Mouse (Mus musculus) heart, postnatal 36 days (tissue): Measurements from ENCODE around the gene Skp1a. TPM values are rescaled to one million over a fixed set of nuclear protein-coding genes. Genes with fewer than 3 reads are reported as not detected.

Experiments
- DNase-seq, 2 experiments: peaks; one replicate each; pipeline ENCODE4 v3.0.0; 2021 to 2022
- intact Hi-C: fragments of 180-260 bp; cut with DNase I; formaldehyde crosslinking; loops from one replicate; pipeline ENCODE4 v1.15.1; 2025
- total RNA-seq, 2 experiments: library from RNA; stranded (reverse); gene quantifications; 2 replicates each; pipeline ENCODE4 v1.2.3; 2021

Gene Skp1a
- total RNA-seq, 2 experiments from 2014 or later: 241 to 246 TPM

DNA sequence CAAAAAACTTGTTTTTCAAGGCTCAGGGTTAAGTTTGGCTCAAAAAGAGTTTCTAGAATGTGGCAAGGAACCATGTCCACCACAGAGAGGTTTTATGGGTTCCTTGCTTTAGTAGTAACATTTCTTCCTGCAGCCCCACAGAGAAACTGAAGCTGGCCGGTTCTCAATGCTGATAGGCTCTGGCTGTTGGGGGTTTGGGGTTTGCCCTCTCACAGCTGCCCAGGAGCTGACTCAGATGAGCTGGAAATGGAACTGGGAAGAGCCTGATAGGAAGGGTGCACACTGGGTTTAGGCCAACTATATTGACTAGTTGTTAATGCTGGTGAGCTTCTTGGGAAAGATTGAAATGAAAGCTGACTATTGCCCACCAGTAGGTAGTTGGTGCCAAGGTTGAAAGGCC is 20.9 kb downstream of the Skp1a start:
- DNase-seq: no peak

DNA sequence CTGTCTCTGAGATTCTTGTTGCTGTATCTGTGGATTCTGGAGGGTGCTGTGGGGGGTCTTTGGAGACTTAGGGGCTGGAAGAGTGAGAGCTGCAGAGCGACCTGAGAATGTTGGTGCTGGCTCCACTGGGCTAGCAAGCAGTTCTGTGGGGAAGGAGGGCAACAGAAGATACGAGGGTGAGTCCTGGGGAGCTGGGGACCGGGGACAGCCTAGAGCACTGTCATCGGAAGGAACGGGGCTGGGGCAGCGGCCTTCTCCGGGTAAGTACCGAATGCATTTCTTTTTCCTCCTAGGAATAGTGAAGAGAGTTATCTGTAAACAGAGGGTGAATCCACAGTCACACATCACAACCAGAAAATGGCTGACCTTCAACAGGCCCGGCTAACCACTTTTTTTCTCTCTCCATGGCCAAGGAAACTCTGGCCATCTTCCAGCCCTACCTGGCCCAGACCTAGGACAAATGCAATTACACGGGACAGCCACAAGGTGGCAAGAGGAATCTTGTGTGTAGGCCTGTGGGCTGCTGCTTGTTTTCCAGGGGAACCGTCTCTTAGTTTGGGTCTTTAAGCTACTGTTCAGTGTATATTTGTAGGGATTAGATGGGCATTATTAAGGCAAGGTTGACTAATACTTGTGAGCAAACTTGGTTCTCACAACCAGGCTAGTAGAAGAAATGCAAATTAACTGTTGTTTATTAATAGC is 22.0 kb downstream of the Skp1a start:
- intact Hi-C loops: loop anchor here (1.0 kb wide), 2 partner anchors 43 to 89 kb away; no protein-coding TSS in a partner anchor
- peak; percentile 63 to 73 for DNase-seq

More for the DNA sequence above, 20.9 kb downstream of the Skp1a start:
- intact Hi-C loops: no loop called here

DNA sequence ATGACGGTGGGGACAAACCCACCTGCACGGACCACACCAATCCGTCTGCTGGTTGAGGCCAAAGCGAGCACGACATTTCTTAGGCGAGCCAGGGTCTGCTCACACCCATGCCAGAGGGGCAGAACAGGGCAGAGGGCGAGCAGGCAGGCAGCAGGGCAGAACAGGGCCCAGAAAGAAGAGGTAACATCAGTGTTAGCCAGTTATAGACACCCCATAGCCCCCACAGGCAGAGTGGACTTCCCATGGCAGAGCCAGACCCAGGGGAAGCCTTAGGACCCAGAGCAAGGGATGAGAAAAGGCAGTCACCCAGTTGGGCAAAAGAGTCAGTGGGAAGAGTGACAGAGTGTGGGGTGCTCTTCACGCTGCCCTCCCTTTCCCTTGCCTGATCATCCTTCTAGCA is 23.3 kb downstream of the Skp1a start:
- intact Hi-C loops: no loop called here
- no peak for DNase-seq

GRCm38 (mm10) chr11:52257376-52257775 is 25.6 kb downstream of the Skp1a start:
- no peak for DNase-seq

GRCm38 (mm10) chr11:52258711-52259110 is 26.9 kb downstream of the Skp1a start:
- intact Hi-C loops: no loop called here
- DNase-seq: no peak

More at GRCm38 (mm10) chr11:52257376-52257775, 25.6 kb downstream of the Skp1a start:
- intact Hi-C loops: no loop called here

DNA sequence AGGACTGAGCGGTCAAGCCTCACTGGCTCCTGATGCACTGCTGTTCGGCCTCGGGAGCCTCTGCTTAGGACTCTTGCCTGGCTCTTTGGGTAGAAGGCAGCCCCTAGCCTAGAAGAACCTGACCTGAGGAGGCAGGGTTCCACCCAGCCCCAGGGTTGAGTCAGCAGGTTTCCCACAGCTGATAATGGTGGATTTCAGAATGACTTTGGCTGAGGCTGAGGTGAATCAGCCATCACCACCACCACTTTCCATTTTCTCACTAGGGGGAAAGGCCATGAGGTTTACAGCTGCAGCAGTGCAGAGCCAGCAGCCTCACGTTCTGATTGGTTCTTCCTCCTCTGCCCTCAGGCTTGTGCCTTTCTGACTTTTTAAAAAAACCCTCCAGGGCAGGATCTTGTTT is 29.1 kb downstream of the Skp1a start:
- DNase-seq: no peak
- intact Hi-C loops: no loop called here

DNA sequence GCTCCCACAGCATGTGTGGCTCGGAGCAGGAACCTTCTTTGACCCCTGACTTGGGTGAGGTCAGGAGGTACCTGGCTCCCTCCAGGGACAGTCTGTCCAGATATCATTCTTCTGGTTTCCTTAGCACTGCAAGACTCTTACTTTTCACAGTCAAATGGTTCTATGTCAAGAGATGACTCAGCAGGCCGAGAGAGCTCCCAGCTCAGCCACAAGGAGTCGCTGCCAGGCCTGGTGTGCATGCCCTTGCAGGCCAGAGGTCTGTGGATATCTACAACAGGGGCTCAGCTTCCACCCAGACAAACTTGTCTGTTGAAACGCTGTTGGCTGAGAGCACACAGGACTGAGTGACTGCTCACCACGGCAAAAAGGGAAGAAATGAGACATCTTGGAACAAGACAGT is 30.1 kb downstream of the Skp1a start:
- intact Hi-C loops: loop anchor here (2.0 kb wide), 1 partner anchor 79 kb away; no protein-coding TSS in a partner anchor
- DNase-seq: peak in 1 of 2 experiments; percentile 50

DNA sequence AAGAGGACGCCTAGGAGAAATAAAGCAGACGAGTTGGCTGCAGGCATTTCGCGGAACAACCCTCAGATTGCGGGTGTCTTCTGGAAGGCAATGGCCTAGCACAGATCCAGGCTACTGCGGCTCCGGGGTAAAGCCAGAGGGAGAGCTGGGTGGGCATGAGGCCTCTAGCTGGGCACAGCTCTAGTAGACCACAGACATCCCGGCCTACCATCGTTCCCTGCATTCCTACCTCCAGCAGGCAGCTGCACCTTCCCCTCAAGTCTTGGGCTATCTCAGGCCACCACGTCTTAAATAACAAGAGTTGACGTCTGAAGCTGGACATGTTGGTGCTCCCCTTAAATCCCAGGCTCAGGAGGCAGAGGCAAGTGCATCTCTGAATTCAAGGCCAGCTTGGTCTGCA is 30.5 kb downstream of the Skp1a start:
- intact Hi-C loops: loop anchor here (2.0 kb wide), 1 partner anchor 78 kb away; no protein-coding TSS in a partner anchor
- no peak for DNase-seq

GRCm38 (mm10) chr11:52264871-52265270 is 33.1 kb downstream of the Skp1a start:
- intact Hi-C loops: no loop called here
- no peak for DNase-seq

DNA sequence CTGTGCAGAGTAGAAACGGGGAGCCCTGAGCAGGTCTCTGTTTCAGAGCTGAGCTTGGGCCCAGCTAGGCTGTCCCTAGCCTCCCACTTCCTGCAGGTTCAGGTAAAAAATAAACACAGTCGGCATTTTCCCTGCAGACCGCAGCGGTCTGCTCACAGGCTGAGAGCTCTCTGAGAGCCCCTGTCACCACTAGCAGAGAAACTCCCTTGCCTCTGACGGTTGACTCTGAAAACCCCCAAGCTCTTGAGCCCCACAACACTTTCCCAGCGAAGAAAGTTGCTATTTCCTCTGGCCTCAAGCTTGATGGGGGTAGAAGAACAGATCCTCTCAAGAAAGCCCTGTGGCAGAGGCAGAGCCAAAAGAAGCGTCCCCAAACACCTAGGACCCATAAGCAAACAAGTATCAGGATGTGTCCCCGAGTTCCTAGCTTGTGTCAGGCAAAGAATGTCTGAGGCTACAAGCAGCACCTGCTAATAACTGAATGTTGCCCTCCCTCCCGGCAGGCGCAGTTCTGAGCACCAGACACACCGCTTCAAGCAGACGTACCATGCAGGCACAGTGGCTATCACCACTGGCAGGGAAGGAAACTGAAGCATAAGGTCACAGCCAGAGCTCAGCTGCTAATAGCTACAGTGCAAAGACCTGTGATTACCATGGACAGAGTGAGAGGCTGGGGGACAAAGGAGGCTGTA is 34.0 kb downstream of the Skp1a start:
- intact Hi-C loops: no loop called here
- DNase-seq: no peak

DNA sequence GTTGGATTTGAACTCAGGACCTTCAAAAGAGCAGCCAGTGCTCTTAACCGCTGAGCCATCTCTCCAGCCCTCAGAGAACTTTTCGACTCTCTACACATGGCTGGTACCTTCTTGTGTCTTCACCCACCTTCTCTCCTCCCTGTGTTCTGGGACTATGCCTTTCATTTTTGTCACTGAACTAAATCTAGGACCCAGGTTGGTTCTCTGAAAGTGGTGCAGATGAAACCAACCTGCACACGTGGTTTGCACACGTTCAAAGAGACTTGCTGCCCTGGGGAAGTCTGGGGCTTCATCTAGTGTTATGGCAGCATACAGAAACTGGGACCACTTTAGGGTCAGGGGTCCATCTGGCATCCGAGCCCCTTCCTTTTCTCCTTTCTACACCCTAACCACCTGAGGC is 35.5 kb downstream of the Skp1a start:
- intact Hi-C loops: no loop called here
- DNase-seq: no peak

DNA sequence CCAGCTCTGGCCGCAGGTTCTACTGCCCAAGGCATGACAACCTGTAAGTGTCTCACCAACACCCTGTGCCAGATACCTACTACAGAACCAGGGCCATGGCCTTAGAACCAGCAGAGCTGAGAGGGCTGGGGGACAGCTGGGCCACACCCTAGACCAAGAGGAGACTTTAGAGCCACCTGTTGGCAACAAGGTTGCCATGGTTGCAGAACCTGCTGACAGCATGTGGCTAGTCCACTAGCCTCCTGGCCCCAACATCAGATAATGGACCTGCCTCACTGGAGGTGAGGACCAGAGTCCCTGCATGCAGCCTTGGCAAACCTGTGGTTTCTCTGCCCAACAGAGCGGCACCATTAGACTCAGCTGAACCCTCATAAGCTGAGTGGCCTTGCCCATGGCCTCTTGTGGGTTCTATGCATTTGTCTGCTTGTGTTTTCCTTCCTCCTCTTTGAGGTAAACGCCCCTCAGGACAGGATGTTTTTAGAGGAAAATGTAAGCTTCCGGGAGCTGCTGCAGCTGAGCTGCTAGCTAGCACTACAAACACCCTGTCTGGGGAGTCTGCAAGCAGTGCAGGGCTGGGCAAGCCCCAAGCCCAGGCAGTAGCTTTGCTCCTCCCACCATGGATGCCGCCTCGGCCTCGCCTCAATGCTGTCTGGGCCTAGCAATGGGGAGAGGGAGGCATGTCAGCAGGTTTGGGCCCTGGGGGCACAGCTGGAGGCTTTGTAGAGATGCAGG is 36.5 kb downstream of the Skp1a start:
- no peak for DNase-seq
- intact Hi-C loops: no loop called here

GRCm38 (mm10) chr11:52269841-52270240 is 38.0 kb downstream of the Skp1a start:
- no peak for DNase-seq
- intact Hi-C loops: no loop called here

DNA sequence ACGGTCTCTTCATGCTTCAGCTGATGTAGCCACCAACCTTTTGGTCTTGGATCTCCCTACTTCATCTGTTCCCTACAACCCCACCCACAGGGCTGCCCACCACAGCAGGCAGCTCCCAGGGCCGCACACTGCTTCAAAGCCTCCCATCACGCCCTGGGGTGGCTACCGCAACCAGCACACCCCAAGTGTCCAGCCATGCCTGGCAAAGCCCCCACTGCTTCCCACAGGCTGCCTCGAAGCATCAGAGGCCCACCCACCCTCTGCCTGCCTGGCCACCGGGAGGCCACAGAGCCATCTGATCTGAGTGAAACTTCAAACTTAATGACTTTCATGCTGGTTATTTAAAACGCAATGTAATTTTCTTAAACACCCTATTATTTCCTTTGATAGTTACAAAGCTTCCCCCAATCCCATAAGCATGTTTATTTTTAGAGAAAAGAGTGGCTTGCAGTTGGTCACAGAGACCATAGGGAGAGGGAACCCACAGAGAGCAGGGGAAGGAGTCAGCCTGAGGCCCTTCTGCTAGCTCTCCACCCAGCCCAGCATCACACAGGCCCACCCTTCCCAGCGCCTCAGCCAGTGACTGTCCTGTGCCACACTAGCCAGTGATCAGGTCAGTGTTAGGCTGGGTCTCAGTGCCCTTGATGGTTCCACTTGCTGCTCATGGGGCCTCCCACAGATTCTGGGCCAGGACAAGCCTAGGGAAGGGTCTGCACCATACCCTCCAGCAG is 40.1 kb downstream of the Skp1a start:
- no peak for DNase-seq
- intact Hi-C loops: no loop called here

- DNase-seq: no peak
- intact Hi-C loops: no loop called here
Measured at GRCm38 (mm10) chr11:52272619-52273018, 40.8 kb downstream of the Skp1a start.

GRCm38 (mm10) chr11:52273183-52273941 is 41.6 kb downstream of the Skp1a start:
- intact Hi-C loops: no loop called here
- peak in 1 of 2 experiments; percentile 15 for DNase-seq

DNA sequence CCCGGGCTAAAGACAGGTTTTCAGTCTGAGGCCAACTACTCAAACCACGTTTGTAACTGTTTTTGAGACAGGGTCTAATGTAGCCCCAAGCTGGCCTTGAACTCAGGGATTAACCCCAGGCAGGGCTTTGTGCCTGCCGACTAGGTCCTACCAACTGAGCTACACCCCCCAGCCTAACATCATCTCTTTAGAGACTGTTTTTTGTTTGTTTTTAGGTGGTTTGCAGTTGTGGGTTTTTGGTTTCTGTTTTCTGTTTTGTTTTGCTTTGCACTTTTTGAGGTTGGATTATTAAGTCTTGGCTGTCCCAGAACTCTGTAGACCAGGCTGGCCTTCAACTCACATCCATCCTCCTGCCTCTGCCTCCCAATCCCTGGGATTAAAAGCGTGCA is 42.1 kb downstream of the Skp1a start:
- intact Hi-C loops: no loop called here
- DNase-seq: no peak

- intact Hi-C loops: no loop called here
- DNase-seq: no peak
Measured at GRCm38 (mm10) chr11:52274456-52275112, 42.8 kb downstream of the Skp1a start.

DNA sequence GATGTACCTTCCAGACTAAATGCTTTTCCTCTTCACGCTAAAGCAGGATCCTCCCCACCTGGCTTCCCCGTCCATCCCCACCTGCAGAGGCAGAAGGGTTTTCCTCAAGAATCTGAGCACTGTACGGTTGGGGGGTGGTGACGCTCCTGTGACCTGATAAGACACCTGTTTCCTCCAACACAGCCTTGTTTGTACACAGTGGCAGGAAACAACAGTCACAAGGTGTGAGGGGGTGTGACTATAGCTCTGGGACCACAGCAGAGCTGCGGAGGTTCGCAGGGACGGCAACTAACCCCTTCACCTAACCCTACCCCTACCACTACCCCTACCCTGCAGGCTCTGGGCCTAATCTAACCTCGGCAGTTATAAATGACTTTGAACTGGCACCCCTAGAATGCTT is 43.6 kb downstream of the Skp1a start:
- intact Hi-C loops: no loop called here

More for the DNA sequence above, 43.6 kb downstream of the Skp1a start:
- DNase-seq: no peak
